Mouse (Mus musculus): ENCODE results near the gene Padi1. TPM values are rescaled to one million over a fixed set of nuclear protein-coding genes. Genes with fewer than 3 reads are reported as not detected.
A peak's percentile ranks its signal among the peaks of the same experiment; 100 is the strongest.

Padi1 gene
- polyA plus RNA-seq, 1 experiment = not detected

DNA sequence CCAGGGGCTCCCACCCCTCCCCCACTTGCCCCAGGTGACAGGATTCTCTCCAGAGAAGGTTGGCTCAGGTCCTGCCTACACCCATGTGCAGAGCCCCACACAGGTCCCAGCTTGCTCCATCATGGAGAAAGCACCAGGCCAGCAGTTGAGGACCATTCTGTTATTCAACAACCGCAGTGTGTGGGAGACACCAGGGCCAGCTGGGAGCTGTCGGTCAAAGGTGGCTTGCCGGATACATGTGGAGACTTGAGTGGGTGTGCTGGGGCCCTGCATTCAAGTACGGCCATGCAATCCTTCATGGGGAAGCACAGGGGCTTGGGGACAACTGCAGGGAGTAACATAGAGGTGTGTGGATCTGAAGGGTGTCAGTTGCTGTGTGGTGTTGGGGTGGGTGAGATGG lies 13.8 kb downstream of the Padi1 start:
- Histone ChIP-seq H3K27ac (ENCODE audit: insufficient read depth, low read depth, low read length) (no peak overlapping the region), H3K4me3 (ENCODE audit: insufficient read depth, low read length) (no peak overlapping the region), H3K4me1 (ENCODE audit: control insufficient read depth, insufficient read depth, low read length) (no peaks in the 10 kb centered on the region)
- TF ChIP-seq POLR2A (IDR thresholded peaks at IDR 0.05; ENCODE audit: borderline replicate concordance, low read depth, low read length) = no peak
- no peak for TF ChIP-seq CTCF (IDR thresholded peaks at IDR 0.05; ENCODE audit: low read depth, low read length)

DNA sequence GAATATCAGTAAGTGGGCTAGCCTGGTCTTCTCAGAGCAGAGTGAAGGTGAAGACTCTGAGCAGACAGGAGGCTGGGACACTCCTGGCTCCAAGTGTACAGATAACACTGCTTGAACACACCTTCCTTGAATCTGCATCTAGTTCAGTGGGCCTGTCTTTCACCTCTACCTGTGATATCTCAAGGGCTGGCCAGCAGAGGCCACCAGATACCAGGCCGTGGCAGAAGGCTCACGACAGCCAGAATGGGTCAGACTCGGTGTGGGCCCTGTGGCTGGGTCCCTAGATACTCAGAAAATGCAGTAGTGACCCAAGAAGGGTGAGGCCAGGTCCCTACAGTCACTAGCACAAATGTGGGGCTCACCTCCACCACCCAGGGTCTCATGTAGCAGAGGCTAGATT lies 18.3 kb downstream of the Padi1 start:
- H3K4me1 ChIP-seq (ENCODE audit: control insufficient read depth, insufficient read depth, low read length) = no peaks in the 10 kb centered on the region
- no peak overlapping the region for H3K27ac ChIP-seq (ENCODE audit: insufficient read depth, low read depth, low read length)
- no peak for TF ChIP-seq POLR2A (IDR thresholded peaks at IDR 0.05; ENCODE audit: borderline replicate concordance, low read depth, low read length)
- TF ChIP-seq CTCF (IDR thresholded peaks at IDR 0.05; ENCODE audit: low read depth, low read length) = 0 out of 2 replicates have a peak, but pooled peaks have one; percentile 7
- no peak overlapping the region for H3K4me3 ChIP-seq (ENCODE audit: insufficient read depth, low read length)

DNA sequence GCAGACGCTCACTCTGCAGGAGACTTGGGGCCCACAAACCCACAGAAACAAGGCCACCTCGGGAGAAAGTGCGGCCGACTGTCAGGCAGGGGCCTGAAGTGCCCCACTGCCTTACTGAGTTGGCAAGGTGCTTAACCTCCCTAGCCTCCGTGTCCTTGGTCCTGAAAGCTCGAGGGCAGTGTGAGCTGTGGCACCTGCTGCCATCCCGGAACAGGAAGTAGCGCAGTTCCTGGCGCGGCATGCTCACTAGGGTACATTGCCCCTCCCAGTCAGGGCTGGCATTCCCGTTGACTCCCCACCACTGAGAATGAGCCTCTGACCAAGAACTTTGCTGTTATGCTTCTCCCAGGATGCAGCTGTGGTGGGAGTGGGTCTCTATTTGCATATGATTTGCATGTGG lies 19.6 kb downstream of the Padi1 start:
- Histone ChIP-seq H3K4me1 (ENCODE audit: control insufficient read depth, insufficient read depth, low read length) (no peaks in the 10 kb centered on the region), H3K4me3 (ENCODE audit: insufficient read depth, low read length) (no peak overlapping the region), H3K27ac (ENCODE audit: insufficient read depth, low read depth, low read length) (no peak overlapping the region)
- TF ChIP-seq CTCF (IDR thresholded peaks at IDR 0.05; ENCODE audit: low read depth, low read length) (no peak), POLR2A (IDR thresholded peaks at IDR 0.05; ENCODE audit: borderline replicate concordance, low read depth, low read length) (no peak)

DNA sequence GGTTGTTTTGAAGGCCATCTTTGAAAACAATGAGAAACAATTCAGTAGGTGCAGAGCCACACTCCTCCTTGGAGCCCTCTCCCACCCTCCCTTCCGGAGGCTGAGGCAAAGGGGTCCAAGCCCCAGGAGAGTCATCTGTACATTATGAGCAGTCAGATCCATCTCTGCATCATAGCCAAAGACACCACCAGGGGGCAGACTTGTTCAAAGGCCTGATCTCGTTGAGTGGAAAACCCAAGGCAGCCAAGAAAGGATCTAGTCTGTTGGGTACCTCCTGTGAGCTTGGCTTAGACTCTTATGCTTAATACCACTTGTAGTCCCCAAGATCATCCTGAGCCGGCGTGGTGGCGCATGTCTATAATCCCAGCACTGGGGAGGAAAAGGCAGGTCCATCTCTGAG lies 23.6 kb downstream of the Padi1 start:
- no peaks in the 10 kb centered on the region for H3K4me1 ChIP-seq (ENCODE audit: control insufficient read depth, insufficient read depth, low read length)
- no peak for TF ChIP-seq POLR2A (IDR thresholded peaks at IDR 0.05; ENCODE audit: borderline replicate concordance, low read depth, low read length)
- peak; percentile 58 for TF ChIP-seq CTCF (IDR thresholded peaks at IDR 0.05; ENCODE audit: low read depth, low read length)
- H3K27ac ChIP-seq (ENCODE audit: insufficient read depth, low read depth, low read length) = no peak overlapping the region
- no peak overlapping the region for H3K4me3 ChIP-seq (ENCODE audit: insufficient read depth, low read length)

DNA sequence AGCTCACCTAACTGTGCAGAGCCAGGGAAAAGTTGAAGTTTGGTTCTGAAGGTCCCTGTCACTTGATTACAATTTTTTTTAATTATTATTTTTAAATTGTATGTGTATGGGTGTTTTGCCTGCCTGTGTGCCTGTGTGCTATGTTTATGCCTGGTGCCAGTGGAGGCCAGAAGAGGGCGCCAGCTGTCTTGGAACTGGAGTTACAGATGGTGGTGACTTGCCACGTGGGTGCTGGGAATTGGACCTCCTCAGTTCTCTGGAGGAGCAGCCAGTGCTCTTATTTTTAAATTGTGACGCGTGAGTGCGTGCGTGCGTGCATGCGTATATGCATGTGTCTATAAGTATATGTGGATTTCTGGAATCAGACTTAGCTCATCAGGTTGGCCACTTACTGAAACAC lies 28.2 kb downstream of the Padi1 start:
- no peak for TF ChIP-seq POLR2A (IDR thresholded peaks at IDR 0.05; ENCODE audit: borderline replicate concordance, low read depth, low read length)
- TF ChIP-seq CTCF (IDR thresholded peaks at IDR 0.05; ENCODE audit: low read depth, low read length) = no peak
- Histone ChIP-seq H3K27ac (ENCODE audit: insufficient read depth, low read depth, low read length) (no peak overlapping the region), H3K4me3 (ENCODE audit: insufficient read depth, low read length) (no peak overlapping the region), H3K4me1 (ENCODE audit: control insufficient read depth, insufficient read depth, low read length) (no peaks in the 10 kb centered on the region)

DNA sequence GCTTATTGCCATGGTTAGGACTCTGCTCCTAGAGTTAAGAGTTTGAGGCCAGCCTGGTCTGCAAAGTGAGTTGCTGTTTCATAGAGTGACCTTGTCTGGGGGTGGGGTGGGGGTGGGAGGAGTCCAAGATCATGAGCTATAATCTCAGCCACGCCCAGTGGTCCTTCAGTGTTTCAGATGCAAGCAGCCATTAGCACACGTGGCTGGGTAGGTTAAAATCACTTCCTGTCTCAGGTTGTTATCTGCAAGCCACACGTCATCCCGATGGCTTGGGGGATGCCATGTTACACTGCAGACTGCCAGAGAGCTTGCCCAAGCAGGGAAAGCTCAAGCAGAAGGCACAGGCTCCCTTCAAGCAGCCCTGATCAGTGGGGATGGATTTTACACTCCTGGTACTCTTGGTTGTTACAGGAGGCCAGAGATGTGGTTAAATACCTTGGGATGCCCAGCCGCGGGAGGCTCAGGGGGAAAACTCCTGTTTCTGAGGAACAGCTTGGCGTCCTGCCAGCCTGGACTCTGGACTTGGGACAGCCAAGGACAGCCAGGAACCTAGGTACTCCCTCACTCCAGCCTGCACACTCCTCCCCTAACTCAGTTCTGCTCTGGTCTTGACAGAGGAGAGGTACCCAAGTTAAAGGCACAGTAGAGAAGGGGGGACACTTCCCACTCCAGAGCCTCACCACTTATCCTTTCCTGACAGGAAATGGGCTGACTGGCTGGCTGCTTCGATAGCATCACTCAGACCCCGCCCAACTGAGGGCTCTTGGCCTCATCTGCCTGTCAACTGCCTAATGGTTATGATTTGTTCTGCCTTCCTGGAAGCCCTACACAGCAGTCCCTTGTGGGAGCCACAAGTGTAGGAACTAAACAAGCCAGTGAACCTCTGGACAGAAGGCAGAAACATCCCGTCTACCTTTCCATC lies 29.3 kb downstream of the Padi1 start:
- TF ChIP-seq CTCF (IDR thresholded peaks at IDR 0.05; ENCODE audit: low read depth, low read length) (no peak), POLR2A (IDR thresholded peaks at IDR 0.05; ENCODE audit: borderline replicate concordance, low read depth, low read length) (no peak)
- Histone ChIP-seq H3K27ac (ENCODE audit: insufficient read depth, low read depth, low read length) (no peak overlapping the region), H3K4me3 (ENCODE audit: insufficient read depth, low read length) (no peak overlapping the region), H3K4me1 (ENCODE audit: control insufficient read depth, insufficient read depth, low read length) (no peaks in the 10 kb centered on the region)

DNA sequence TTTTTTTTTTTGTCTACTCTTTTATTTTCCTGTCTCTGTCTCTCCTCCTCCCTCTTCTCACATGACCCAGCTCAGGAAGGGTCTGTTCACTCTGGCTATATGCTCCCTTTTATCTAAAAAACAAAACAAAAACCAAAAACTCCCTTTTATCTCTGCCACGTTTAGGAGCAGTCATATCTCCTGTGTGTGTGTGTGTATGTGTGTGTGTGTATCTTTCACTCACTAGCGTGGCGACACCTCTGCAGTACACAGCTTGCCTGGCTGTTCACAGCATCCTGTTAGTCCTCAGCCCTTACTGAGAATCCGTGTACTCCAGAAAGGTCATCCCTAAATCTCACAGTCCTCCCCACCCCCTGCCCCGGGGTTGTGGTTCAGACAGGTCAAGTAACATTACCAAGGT lies 30.1 kb downstream of the Padi1 start:
- TF ChIP-seq POLR2A (IDR thresholded peaks at IDR 0.05; ENCODE audit: borderline replicate concordance, low read depth, low read length) (no peak), CTCF (IDR thresholded peaks at IDR 0.05; ENCODE audit: low read depth, low read length) (no peak)
- H3K4me3 ChIP-seq (ENCODE audit: insufficient read depth, low read length) = no peak overlapping the region
- H3K27ac ChIP-seq (ENCODE audit: insufficient read depth, low read depth, low read length) = no peak overlapping the region
- H3K4me1 ChIP-seq (ENCODE audit: control insufficient read depth, insufficient read depth, low read length) = no peaks in the 10 kb centered on the region

DNA sequence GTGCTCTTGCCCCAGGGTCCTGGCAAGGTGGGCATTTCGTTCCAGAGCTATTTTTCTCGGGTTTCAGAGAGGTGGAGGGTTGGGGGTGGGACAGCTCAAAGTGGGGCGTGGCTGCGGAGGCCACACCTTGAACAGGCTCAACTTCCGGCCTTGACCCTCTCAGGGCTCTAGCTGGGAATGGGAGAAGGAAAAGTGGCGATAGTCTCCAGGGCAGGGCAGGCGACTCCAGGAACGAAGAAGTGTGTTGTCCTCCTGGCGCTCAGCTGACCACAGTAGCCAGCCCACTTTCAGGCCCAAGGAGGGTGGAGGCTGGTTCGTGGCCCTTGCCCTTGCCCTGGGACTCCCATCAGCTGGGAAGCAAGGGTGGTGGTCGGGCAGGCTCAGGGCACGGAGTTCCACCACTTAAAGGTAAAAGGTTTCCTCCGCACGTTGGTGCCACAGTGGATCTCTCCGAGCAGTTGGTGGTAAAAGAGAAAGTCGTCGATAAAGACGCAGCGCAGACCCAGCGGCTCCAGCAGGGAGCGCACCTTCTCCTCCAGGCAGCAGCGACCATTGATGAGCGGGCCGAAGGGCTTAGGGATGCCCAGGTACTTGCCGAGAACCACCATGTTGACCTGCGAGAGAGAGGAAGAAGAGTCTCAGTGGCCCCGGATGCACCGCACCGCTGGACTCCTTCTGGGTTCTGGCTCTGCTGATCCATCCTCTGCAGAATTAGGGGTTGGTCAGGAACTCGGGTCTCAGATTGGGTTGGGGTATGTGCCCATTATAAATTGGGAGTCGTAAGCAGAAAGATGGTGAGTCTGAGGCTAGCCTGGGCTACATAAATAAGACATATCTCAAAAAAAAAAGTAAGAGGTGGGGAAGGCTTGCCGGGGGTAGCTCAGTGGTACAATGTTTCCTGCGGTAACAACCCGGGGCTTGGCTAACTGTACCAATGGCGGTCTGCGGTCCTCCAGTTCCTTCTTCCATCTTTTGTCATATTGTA lies 31.0 kb downstream of the Padi1 start:
- peak overlapping the region; percentile 56 for H3K4me3 ChIP-seq (ENCODE audit: insufficient read depth, low read length)
- no peak overlapping the region for H3K27ac ChIP-seq (ENCODE audit: insufficient read depth, low read depth, low read length)
- TF ChIP-seq CTCF (IDR thresholded peaks at IDR 0.05; ENCODE audit: low read depth, low read length) (peak; percentile 30), POLR2A (IDR thresholded peaks at IDR 0.05; ENCODE audit: borderline replicate concordance, low read depth, low read length) (no peak)
- no peaks in the 10 kb centered on the region for H3K4me1 ChIP-seq (ENCODE audit: control insufficient read depth, insufficient read depth, low read length)

DNA sequence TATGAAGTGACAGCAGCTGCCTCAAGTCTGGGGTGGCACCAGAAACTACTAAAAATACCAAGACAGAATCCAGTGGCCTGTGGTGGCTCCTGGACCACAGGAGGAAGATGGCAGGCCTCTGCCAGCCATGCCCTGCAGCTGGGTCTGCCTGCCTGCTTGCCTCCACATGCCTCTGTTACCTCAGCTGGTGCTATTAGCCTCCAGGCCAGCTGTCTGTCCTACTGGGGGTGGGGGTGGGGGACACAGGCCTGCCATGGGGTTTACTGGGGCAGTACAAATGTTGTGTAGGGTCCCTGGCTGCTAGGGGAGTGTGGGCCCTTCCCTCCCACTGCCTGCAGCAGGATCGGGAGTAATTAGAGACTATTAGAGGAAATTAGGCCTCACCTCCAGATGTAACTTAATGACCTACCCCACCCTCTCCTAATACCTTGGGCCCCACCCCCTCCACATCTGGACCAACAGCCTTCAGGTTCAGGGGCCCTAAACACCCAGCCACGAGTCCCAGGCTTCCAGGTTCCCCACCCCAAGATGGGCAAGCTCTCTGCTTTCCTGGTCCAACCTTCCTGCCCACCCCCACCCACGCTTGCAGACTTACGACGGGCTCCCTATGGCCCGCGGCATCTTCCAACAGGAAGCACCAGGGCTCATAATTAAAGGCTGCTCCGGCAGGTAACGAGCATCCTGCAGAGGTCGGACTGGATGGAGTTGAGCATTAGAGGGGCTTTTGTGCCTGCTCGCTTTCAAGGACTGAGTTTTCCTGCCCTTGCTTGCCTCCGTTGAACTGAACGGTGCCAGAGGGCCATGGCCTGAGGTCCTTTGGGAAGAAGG lies 32.0 kb downstream of the Padi1 start:
- Histone ChIP-seq H3K27ac (ENCODE audit: insufficient read depth, low read depth, low read length) (no peak overlapping the region), H3K4me3 (ENCODE audit: insufficient read depth, low read length) (no peak overlapping the region), H3K4me1 (ENCODE audit: control insufficient read depth, insufficient read depth, low read length) (no peaks in the 10 kb centered on the region)
- TF ChIP-seq CTCF (IDR thresholded peaks at IDR 0.05; ENCODE audit: low read depth, low read length) = no peak
- TF ChIP-seq POLR2A (IDR thresholded peaks at IDR 0.05; ENCODE audit: borderline replicate concordance, low read depth, low read length) = no peak
